Mouse (Mus musculus) heart, embryonic 11.5 days (tissue): ENCODE results near the gene Pofut2. TPM values are rescaled to one million over a fixed set of nuclear protein-coding genes. Genes with fewer than 3 reads are reported as not detected.

ENCODE experiments used
- ATAC-seq: fragments of 200-750 bp; cut with Nextera tagmentation; replicated peaks from 2 replicates; pipeline ENCODE4 v1.8.0; 2017; ENCODE audit warnings: moderate library complexity; ENCODE audit not compliant: insufficient number of reproducible peaks, low FRiP score, low TSS enrichment
- H3K27ac ChIP-seq: fragments of 300-500 bp; sonication (generic); 2 replicates; pipeline ENCODE4 v1.5.1; 2014; ENCODE audit warnings: mild to moderate bottlenecking, low read depth, low read length
- H3K27me3 ChIP-seq: fragments of 300-500 bp; sonication (generic); 2 replicates; pipeline ENCODE4 v1.6.1; 2014; ENCODE audit warnings: mild to moderate bottlenecking, low read length, mixed read lengths; ENCODE audit not compliant: control insufficient read depth, insufficient read depth
- H3K36me3 ChIP-seq: fragments of 300-500 bp; sonication (generic); 2 replicates; pipeline ENCODE4 v1.6.1; 2014; ENCODE audit warnings: mild to moderate bottlenecking, low read length, moderate library complexity, mixed read lengths; ENCODE audit not compliant: control insufficient read depth, insufficient read depth
- H3K4me1 ChIP-seq: fragments of 300-500 bp; sonication (generic); 2 replicates; pipeline ENCODE4 v1.6.1; 2014; ENCODE audit warnings: low read length; ENCODE audit not compliant: control insufficient read depth, insufficient read depth
- H3K4me2 ChIP-seq: fragments of 300-500 bp; sonication (generic); 2 replicates; pipeline ENCODE4 v1.6.1; 2014; ENCODE audit warnings: mild to moderate bottlenecking, moderate library complexity
- H3K4me3 ChIP-seq: fragments of 300-500 bp; sonication (generic); 2 replicates; pipeline ENCODE4 v1.5.1; 2014; ENCODE audit warnings: low read depth, low read length
- H3K9ac ChIP-seq: fragments of 300-500 bp; sonication (generic); 2 replicates; pipeline ENCODE4 v1.6.1; 2014; ENCODE audit warnings: mild to moderate bottlenecking, low read depth, low read length, moderate library complexity
- H3K9me3 ChIP-seq: fragments of 300-500 bp; sonication (generic); replicated peaks from 2 replicates; pipeline ENCODE4 v1.6.1; 2016; ENCODE audit warnings: low read length; ENCODE audit not compliant: control insufficient read depth
- WGBS: fragments of 180-500 bp; shearing (Covaris S2); extraction: QIAGEN DNeasy Blood & Tissue Kit; methylation state at CpG from one replicate; pipeline ENCODE4 v1.1.7; 2014; ENCODE audit not compliant: insufficient replicate concordance; 5-methylcytosine and 5-hydroxymethylcytosine counted together
- polyA plus RNA-seq: library from polyadenylated mRNA; unstranded; fragments of >200 nt; fragmentation: Nextera tagmentation; extraction: Ambion mirVana; gene quantifications from 2 replicates; pipeline ENCODE4 v1.2.1, GENCODE M21; 2014

Gene Pofut2
- polyA plus RNA-seq, 1 experiment from 2014 or later = 118 TPM

DNA sequence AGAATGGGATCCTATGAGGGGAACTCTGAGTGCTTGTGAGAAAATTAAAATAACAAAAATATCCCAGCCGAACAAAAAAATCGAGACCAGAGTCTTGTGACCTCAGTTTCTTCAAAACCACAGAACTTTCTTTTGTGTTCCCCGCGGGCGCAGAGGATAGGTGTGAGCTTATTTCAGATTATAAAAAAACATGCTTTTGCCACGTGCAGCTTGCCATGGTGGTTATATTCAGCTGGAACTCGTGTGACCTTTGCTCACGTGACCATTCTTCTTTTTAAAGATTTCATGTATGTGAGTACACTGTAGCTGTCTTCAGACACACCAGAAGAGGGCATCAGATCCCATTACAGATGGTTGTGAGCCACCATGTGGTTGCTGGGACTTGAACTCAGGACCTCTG lies 30.5 kb downstream of the Pofut2 start:
- H3K4me3 ChIP-seq = no peak overlapping the region
- no peaks in the 10 kb centered on the region for H3K27me3 ChIP-seq
- no peak overlapping the region for H3K4me2 ChIP-seq
- no peaks in the 10 kb centered on the region for H3K36me3 ChIP-seq
- WGBS = 83% methylated on average over 8 of the region's 8 CpGs
- no peak overlapping the region for H3K9ac ChIP-seq
- H3K4me1 ChIP-seq = peaks cover 15% of the 10 kb centered on the region
- no peak for ATAC-seq
- H3K27ac ChIP-seq = no peak overlapping the region
- no peaks in the 10 kb centered on the region for H3K9me3 ChIP-seq

DNA sequence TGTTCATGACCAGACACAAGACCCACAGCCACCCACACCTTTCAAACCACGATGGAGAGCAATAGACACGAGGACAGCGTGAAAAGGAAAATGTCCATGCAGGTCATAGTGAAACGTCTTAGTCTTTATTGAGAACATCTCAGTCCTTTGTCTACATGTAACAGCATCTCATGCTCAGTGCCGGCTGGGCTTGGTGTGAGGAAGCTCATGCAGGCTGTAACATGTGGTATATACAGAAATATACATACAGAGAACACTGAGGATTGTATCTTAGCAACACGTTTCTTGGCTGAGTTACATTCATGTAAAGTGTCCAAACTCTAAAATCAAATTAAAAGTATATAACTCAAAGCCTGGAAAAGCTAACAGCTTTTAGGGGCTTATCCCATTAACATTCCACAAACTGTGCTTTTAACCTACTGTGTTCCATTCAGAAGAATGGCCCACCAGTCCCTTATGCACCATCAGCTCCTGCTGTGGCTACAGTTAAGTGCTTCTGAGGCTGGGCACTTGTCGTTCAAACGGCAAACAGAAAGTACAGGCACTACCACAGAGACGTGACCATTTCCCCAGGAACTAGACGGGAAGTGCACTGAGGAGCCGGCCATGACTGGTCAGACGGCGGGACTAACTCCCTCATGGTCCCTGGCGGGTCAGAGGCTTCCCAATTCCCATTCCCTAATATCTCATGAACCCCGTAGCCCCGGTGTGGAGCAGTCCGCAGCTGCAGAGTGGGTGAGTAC lies 31.8 kb downstream of the Pofut2 start:
- ATAC-seq = no peak
- no peak overlapping the region for H3K27ac ChIP-seq
- H3K4me2 ChIP-seq = no peak overlapping the region
- no peaks in the 10 kb centered on the region for H3K9me3 ChIP-seq
- H3K36me3 ChIP-seq = no peaks in the 10 kb centered on the region
- no peaks in the 10 kb centered on the region for H3K27me3 ChIP-seq
- no peak overlapping the region for H3K4me3 ChIP-seq
- H3K4me1 ChIP-seq = peaks cover 15% of the 10 kb centered on the region
- H3K9ac ChIP-seq = no peak overlapping the region
- WGBS = 72% methylated on average over 17 of the region's 17 CpGs

DNA sequence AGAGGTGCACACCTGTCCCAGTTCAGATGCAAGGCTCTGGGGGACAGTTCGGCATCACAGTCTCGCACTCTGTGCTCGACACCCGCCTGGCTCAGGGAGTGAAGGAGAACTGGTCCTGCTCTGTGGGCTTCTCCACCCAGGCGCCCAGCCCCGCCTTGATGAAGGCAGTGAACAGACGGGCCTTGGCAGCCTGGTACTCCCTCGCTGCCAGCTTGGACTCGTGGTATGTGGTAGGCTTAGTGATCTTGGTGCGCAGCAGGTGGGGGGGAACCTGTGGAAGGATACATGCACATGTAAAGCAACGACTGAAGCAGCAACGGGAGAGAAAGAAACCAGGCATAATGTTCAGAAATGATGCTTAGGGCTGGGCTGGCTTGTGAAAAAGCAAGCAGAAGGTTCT lies 35.7 kb downstream of the Pofut2 start:
- ATAC-seq = no peak
- H3K4me1 ChIP-seq = no peaks in the 10 kb centered on the region
- H3K9me3 ChIP-seq = no peaks in the 10 kb centered on the region
- no peak overlapping the region for H3K27ac ChIP-seq
- 87% methylated on average over 12 of the region's 12 CpGs for WGBS
- H3K36me3 ChIP-seq = no peaks in the 10 kb centered on the region
- H3K4me2 ChIP-seq = no peak overlapping the region
- no peaks in the 10 kb centered on the region for H3K27me3 ChIP-seq
- no peak overlapping the region for H3K4me3 ChIP-seq
- no peak overlapping the region for H3K9ac ChIP-seq

DNA sequence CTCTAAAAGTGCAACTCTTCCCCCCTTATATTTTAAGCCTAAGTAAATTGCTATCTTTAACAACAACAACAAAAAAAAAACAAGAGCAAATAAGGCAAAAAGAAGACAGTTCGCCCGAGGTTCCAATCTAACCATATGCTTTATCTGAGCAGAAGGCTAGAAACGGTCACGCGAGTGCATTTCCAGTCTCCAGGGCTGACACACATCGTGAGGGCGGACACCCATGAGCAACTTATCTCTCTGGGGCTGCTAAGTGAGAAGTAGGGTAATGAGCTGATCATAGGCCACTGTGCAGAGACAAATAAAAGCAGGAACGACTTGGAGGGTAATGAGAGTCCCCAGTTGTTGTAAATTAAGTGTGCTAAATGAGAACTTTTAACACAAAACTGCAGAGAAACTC lies 39.6 kb downstream of the Pofut2 start:
- H3K4me2 ChIP-seq = no peak overlapping the region
- no peaks in the 10 kb centered on the region for H3K36me3 ChIP-seq
- WGBS = 72% methylated on average over 8 of the region's 8 CpGs
- no peak overlapping the region for H3K9ac ChIP-seq
- no peaks in the 10 kb centered on the region for H3K9me3 ChIP-seq
- H3K4me3 ChIP-seq = no peak overlapping the region
- H3K27ac ChIP-seq = no peak overlapping the region
- H3K4me1 ChIP-seq = no peaks in the 10 kb centered on the region
- no peak for ATAC-seq
- H3K27me3 ChIP-seq = no peaks in the 10 kb centered on the region

DNA sequence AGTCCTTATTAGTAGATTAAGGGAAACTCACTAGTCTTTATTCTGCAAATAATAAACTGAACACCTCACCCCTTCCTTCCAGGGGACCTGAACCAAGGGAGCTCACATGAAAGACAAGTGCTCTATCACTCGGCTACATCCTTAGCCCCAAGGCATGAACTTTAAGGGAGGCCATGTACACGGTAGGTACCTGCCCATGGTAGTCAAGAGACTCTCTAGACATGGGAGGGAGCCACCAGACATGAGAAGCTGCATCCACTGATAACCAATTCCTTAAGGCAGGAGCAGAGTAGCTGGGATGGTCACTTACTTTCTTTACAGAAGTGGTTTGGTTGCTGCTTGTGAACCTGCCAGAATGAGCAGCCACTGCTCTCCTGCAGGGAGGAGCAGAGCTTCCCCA lies 40.2 kb downstream of the Pofut2 start:
- ATAC-seq = no peak
- 62% methylated on average over 2 of the region's 2 CpGs for WGBS

DNA sequence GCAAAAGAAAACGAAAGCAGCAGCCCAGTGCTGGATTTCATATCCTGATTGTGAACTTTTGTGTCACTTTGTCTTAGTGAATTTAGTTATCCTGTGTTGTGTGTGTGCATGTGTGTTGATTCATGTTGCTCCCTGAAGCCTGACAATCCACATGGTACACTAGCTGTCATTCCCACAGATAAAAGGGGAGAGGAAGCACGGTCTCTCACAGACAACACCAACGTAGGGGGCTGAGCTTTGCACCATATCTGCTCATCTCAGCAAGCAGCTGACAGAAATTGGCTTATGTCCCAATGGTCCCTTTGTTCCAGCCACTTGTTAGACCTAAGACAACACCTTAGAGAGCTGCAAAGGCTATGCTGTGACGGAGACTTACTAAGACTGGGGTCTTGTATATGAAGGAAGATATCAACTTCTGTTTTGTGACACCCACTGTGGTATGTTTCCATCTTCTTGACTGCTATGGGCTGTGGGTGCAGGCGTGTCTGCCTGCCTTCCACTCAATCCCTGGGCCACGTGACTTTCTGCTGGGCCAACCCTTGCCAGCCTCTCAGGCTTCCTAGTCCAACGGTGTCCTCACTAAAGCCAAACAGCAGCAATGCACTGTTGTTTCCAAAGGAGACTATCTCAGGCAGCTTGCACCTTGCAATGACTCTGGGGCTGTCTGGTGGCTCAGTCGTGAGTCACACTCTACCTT lies 41.4 kb downstream of the Pofut2 start:
- WGBS = 74% methylated on average over 8 of the region's 8 CpGs
- H3K4me1 ChIP-seq = no peaks in the 10 kb centered on the region
- no peaks in the 10 kb centered on the region for H3K9me3 ChIP-seq
- no peak overlapping the region for H3K4me3 ChIP-seq
- H3K4me2 ChIP-seq = no peak overlapping the region
- no peaks in the 10 kb centered on the region for H3K36me3 ChIP-seq
- no peak overlapping the region for H3K9ac ChIP-seq
- H3K27me3 ChIP-seq = no peaks in the 10 kb centered on the region
- H3K27ac ChIP-seq = no peak overlapping the region
- no peak for ATAC-seq

More for the DNA sequence above, 40.2 kb downstream of the Pofut2 start:
- H3K27me3 ChIP-seq = no peaks in the 10 kb centered on the region
- no peaks in the 10 kb centered on the region for H3K9me3 ChIP-seq
- no peak overlapping the region for H3K4me3 ChIP-seq
- no peaks in the 10 kb centered on the region for H3K36me3 ChIP-seq
- H3K4me2 ChIP-seq = no peak overlapping the region
- H3K27ac ChIP-seq = no peak overlapping the region
- H3K4me1 ChIP-seq = no peaks in the 10 kb centered on the region
- H3K9ac ChIP-seq = no peak overlapping the region

DNA sequence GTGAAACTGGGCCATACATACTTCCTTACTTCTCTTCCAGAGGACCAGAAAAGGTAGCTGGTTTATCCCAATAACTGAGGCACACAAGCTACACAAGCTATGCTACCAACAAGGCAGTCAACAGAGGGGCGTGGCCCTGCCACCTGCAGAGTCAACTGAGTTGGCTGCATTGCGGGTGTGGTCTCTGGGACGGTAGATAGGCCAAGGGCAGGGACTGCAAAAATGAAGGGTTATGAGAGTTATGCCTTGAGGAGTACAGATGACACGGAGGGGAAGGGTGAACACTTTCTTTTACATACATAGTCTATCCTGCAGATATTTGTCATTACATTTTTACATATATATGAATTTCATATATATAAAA lies 41.9 kb downstream of the Pofut2 start:
- 75% methylated on average over 4 of the region's 4 CpGs for WGBS
- no peak for ATAC-seq

DNA sequence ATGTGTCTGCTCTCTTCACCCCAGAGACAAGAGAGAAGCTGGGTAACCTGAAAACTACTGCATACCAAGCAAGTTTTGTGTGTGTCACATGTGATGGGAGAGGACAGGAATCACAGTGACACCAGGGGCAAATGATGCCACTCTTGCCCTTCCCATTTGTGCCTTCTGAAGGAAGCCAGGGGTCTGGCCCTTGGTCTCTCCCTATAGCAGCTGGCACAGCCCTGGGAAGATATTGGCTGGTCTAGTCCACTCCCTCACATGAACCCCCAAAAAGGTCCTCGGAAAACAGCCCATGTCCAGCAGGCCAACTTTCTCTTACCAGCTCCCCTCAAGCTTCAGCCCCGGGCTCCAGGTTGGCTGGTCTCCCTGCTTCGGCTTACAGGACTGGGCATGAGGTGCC lies 45.3 kb downstream of the Pofut2 start:
- ATAC-seq = no peak
- H3K4me1 ChIP-seq = no peaks in the 10 kb centered on the region
- no peak overlapping the region for H3K9ac ChIP-seq
- H3K27me3 ChIP-seq = no peaks in the 10 kb centered on the region
- H3K36me3 ChIP-seq = peaks cover 2% of the 10 kb centered on the region; the same call in 1 of the 2 replicates
- H3K4me2 ChIP-seq = no peak overlapping the region
- 72% methylated on average over 3 of the region's 3 CpGs for WGBS
- H3K9me3 ChIP-seq = no peaks in the 10 kb centered on the region
- no peak overlapping the region for H3K27ac ChIP-seq
- no peak overlapping the region for H3K4me3 ChIP-seq

More for the DNA sequence above, 41.9 kb downstream of the Pofut2 start:
- Histone ChIP-seq H3K4me3 (no peak overlapping the region), H3K4me1 (no peaks in the 10 kb centered on the region), H3K9me3 (no peaks in the 10 kb centered on the region), H3K36me3 (peaks cover 2% of the 10 kb centered on the region; the same call in 1 of the 2 replicates), H3K27me3 (no peaks in the 10 kb centered on the region), H3K27ac (no peak overlapping the region), H3K4me2 (no peak overlapping the region), H3K9ac (no peak overlapping the region)
